Mouse (Mus musculus) layer of hippocampus, adult 18-20 months (tissue): ENCODE results near the gene Abhd17c. TPM values are rescaled to one million over a fixed set of nuclear protein-coding genes. Genes with fewer than 3 reads are reported as not detected.

ENCODE experiments used
- DNase-seq, 2 experiments: peaks; one replicate each; pipeline ENCODE4 v3.0.0; 2022; ENCODE audit warnings: low spot score in 2 of 2
- total RNA-seq, 2 experiments: library from RNA; stranded (reverse); gene quantifications; 2 replicates each; pipeline ENCODE4 v1.2.3; 2021

Abhd17c gene
- total RNA-seq, 2 experiments from 2014 or later = 56.1 to 56.3 TPM

DNA sequence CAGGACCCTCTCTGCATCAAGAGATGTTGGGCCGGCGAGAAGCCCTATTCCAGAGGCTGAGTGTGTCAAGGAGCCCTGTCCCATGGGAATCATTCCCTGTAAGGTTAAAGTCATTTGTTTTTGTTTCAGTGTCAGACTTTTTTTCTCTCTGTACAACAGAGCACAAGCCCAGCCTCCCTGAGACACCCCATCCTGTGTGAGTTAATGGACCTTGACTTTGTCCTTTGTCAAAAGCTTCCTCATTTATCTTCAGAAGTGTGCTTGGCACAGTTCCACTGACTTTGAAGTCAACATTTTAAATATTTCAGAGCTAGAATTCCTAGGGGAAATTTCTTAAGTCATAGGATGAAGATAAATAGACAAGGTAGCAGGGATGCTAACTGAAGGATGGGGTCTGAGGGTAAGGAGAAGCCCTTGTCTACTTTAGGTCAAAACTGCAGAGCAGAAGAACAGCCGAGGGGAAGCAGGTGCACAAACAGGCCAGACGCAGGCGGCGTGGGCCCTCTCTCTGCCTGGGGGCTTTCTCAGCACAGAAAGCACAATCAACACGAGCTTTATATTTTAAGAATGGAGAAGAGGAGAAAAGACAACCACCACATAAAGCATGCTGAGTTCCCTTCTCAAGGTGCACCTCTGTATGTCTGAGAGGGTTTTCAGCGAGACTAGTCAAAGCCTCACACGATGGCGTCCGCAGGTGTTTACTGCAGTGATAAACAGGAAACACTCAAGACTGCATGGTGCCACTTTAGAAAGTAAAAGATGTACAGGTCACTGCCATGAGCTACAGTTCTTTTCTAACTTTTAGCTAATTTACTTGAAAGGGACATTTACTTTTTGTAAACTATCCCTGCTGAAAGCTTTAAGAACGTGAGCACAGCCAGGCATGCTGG, 32.2 kb downstream of the Abhd17c start:
- no peak for DNase-seq

DNA sequence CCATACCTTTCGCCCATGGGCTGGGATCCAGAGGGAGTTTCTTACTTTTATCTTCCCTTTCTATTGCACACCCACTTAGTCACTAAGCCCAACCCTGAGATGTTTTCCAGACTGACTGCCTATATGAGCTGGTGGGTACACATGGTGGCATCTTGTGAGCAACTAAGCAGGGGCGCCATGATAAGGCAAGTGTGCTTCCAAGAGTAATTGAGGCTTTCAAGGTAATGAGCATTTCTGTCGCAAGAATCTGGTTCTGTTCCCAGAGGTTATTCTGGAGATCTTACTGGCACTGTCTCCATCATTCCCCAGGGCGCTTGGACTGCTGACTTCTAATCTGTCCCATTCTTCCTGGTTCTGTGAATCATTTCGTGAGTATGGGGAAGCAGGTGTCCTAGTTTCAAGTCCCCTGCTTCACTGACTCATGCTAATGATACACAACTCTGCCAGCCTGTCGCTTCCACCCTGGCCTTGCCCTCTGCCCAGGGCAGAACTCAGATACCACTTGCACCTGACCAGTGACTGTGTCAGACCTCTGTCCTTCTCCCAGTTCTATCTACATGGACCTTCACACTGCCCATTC, 34.1 kb downstream of the Abhd17c start:
- no peak for DNase-seq

DNA sequence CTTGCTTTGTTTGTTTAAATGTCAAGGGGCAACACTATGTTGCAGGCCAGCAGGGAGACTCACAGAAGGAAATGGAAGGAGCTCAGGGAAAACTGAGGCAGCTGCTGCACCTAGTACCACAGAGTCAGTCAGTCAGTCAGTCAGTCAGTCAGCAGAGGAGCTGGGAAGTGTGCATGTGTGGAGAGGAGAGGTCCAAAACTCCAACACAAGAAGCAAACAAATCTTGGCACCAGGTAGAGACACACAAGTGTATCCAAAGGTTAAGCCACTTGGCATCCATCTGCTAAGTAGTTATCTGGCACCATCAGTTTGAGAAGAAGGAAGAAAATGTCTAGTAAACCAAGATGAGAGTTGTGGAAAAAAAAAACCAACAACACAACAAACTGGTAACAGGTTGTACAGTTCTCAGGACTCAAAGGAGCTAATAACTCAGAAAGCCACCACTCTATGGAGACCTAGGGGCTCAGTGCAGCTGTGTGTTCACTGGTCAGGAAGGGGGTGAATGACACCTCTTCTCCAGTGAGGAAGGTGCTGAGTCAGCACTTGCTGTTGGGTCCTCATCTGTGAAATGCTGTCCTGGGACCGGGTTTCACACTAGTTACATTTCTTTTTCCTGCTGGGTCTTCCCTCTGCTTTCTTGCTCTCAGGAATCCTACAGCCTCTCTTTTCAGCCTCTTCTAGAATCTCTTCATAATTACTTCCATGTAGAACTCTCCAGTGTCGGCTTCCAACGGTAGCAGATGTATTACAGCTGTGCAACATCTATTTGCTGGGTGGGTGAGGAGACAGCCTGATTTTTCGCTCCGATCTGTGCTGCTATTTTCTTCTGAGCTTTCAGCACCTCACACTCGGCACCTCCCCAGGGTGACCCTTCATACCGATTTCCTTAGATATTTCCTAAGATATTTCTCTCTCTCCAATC, 34.8 kb downstream of the Abhd17c start:
- DNase-seq = no peak

DNA sequence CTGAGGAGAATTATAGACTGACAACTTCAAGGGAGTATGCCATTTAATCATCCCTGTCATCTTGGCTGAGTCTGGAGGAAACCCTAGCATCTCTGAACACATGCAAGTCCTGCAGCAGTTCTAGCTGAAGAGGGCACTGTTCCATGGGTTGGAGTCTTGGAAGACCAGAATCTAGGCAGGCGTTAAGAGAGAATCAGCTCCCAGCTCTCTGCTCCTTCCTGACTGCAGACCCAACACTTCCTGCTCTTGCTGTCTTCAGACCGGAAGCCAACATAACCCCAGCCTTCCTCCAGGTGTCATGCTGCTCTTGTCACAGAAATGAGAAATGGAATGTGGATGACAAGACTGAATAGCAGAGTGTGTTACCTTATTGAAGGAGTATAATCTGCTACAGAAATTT, 36.3 kb downstream of the Abhd17c start:
- no peak for DNase-seq

DNA sequence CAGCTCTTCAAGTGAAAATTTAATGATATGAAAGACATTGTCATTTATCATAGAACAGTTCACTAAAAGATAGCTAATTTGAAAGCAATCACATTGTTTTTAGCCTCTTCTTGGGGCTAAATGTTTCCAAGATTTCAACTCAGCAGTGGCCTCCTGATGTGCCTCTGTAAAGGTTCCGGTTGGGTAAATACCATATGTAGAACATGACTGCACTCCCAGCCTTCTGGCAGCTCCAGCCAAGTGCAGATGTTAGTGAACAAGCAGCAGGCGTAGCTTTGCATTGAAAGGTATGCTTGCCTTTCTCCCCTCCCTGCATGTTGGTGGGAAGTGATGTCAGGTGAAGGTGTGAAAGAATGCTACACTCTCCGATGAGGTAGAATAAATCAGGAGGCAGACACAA, 36.9 kb downstream of the Abhd17c start:
- DNase-seq = no peak

DNA sequence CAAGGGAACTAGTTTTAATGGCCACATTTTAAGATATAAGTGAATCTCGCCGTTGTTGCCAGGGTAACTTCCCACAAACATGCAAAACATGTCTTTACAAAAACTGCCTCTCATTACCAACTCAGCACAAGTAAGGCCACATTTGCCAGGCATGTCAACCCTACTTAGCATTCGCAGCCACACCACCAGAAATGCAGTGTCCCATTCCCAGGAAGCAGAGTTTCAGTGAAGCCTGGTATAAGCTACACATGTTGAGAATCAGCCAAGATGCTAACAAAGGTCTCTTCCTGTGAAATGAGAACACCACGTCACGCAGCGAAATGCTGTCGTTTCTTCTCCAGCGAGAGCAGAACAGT, 38.7 kb downstream of the Abhd17c start:
- DNase-seq = no peak

DNA sequence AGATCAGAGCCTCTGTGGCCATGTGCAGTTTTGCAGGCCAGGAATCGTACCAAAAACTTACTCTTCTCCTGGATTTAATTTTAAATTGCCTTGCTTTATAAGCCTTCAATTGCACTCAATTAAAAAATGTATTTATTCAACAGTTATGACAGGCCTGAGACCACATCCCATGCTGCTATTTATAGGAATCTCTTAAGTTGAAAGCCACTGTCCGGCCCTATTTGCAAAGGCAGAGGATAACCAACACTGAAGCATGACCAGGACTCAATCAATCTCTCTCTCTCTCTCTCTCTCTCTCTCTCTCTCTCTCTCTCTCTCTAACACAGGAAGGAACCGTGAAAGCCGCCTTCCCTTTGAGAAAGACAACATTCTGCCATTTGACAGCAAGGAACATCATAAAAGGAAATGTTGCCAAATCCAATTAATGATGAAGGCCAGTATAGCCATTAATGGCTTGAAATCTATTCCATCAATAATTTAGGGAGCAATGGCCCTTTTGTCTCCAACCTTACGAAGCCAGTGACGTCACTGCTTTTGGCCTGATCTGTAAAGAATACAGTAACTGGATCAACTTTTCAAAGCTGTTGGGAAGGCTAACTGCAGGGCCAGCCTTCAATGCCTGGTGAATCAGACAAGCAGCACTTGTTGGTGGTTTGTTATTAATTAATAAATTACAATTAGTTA, 39.2 kb downstream of the Abhd17c start:
- no peak for DNase-seq

DNA sequence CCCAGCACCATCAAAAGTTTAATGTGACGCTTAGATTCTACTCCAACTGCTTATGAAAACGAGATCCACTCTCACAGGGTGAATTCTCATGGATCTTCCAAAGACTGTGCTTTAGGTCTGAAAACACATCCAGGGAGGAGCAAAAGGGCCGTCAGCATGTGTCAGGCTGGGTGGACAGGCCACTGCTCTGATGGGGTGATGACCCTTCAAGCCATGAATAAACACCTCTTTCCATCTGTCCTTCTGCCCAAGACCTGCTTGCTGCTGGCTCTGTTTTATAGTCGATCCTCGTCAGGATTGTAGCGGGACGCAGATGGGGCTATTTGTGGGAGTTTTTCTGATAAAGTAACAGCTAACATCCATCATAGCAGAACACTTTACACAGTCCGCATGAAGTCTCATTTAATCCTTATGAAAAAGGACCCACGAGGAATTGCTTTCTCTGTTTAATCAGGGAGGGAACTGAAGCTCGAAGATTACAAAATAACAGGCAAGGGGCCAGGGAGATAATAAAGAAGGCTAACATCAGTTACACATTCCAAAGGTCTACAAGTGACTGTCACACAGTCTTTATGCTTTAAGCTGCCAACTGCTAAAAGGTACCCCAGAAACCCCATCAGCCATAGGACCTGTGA, 39.9 kb downstream of the Abhd17c start:
- DNase-seq = no peak

DNA sequence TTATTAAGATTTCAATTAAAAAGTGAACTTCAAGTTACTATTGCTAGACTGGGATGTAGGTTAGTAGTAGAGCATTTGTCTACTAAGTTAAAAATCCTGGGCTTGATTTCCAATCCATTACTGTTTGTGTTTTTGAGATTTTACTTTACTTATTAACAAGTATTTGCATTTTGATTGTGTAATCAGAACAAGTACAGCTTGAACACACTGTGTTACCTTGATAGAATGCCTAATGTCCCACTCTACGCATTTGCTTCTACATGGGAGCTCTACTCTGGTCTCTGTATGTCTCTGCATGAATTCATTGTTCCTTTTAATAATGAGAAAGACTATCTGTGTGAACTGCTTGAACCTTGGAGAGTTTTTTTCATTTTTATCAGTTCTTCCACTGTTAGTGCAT, 44.8 kb downstream of the Abhd17c start:
- DNase-seq = no peak

DNA sequence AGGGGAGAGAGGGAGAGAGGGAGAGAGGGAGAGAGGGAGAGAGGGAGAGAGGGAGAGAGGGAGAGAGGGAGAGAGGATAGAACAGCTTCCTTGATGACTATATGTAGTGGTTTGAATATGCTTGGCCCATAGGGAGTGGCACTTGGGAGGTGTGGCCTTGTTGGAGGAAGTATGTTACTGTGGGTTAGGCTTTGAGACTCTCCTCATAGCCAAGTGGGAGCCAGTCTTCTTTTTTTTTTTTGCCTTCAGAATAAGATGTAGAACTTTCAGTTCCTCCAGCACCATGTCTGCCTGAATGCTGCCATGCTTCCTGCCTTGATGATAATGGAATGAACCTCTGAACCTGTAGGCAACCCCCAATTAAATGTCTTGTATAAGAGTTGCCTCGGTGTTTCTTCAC, 49.1 kb downstream of the Abhd17c start:
- no peak for DNase-seq

DNA sequence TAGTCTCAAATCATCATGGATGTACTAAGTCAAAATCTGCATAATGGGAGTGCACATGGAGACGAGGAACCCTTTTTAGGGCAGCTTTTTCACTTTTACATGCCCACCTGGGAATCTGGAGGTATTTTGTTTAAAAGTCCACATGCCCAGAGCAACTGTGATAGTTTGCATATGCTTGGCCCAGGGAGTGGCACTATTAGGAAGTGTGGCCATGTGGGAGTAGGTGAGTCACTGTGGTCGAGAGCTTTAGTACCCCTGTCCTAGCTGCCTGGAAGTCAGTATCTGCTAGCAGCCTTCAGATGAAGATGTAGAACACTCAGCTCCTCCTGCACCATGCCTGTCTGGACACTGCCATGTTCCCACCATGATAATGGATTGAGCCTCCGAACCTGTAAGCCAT, 51.0 kb downstream of the Abhd17c start:
- DNase-seq = no peak

DNA sequence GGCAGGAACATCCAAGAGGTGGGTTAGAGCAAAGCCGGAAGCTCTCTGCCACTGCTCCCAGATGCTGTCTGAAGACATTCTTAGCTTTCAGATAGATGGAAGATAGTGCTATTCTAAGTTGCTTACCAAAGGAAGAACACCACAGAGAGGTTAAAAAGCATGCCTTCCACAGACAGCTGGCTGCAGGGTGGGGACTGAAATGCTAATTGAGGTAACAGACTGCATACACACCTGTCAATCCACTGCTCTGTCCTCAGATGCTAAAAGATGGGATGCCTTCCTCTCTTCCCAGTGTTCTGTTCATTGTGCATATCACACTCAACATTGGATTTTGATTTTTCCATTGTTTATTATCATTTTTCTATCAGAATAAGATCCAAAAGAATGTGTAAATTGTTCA, 53.6 kb downstream of the Abhd17c start:
- no peak for DNase-seq

DNA sequence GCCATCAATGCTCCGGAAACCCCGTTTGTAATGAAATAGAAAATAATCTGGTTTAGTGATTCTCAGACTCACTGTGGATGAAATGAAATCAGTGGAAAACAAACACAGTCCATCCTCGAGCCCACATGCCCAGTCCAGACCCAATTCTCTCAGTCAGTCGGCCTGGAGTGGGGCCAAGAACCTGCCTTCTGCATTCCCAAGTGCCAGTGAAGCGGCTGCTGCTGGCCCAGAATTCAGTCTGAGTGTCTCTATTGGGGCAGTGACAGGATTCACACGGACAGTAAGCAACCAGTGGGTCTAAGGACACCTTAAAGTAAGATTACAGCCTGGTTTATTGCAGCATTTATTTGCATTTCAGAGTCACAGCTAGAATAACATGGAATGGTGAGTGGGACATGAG, 55.2 kb downstream of the Abhd17c start:
- no peak for DNase-seq

DNA sequence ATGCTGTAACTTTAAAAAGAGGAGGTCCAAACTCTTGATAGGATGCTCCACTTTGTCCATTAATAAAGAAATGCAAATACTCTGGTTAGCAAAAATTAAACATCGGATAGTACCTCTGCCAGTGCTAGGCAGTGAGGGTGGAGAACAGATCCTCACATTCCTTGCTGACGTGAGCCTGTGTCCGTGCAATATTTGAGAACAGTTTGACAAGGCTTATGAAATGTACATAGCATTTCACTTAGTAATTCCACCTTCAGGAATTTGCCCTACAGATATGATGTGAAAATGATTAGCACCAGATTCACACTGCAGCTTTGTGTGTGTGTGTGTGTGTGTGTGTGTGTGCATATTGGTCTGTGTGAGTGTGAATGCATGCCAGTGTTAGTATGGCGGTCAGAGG, 60.9 kb downstream of the Abhd17c start:
- DNase-seq = no peak

DNA sequence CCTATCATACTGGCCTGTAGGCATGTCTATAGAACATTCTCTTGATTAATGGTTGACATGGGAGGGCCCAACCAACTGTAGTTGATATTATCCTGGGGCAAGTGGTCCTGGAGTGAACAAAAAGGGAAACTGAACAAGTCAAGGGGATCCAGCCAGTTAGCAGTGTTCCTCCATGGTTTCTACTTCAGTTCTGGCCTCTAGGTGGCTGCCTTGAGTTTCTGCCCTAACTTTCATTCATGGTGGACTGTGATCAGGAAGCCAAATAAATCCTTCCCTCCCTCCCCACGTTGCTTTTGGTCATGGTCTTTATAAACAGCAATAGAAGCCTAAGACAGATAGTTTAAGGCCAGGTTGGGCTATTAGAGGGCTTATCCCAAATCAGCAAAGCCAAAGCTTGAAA, 61.9 kb downstream of the Abhd17c start:
- DNase-seq = no peak

DNA sequence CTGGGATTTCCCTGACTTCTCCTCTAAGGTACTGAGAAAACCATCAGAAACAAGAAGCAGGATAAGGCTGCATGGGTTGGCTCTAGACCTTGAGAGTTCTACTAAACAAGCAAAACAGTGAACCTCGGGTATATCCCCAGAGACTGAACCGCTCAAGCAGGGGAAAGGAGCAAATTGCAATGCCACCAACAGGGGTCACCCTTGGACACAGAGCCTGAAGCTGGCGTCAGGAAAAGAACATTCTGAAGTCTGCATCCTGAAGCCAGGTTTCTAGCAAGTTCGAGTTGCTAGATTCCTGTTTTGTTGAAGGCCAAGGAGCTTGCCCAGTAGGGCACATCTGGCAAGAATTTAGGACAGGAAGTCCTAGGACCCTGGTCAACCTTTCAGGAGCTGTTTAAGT, 62.7 kb downstream of the Abhd17c start:
- DNase-seq = peak; percentile 50 to 83

DNA sequence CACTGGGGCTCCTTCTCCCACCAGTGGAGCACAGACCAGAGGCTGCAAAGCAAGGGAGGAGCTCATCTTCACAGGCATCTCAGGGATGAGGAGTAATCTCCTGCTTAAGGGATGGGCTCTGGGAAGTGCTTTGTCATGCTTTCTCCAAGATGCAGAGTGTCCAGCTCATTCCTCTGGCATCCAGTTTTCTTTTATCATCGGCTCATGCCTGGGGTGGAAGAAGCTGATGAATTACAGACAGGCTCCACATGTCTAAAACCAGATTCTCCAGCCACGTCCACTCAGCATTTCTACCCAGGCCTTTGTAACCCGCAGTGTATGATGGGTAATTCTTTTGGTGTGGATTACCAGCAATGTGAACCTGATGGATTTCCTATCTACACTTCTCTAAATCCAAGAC, 63.5 kb downstream of the Abhd17c start:
- no peak for DNase-seq

DNA sequence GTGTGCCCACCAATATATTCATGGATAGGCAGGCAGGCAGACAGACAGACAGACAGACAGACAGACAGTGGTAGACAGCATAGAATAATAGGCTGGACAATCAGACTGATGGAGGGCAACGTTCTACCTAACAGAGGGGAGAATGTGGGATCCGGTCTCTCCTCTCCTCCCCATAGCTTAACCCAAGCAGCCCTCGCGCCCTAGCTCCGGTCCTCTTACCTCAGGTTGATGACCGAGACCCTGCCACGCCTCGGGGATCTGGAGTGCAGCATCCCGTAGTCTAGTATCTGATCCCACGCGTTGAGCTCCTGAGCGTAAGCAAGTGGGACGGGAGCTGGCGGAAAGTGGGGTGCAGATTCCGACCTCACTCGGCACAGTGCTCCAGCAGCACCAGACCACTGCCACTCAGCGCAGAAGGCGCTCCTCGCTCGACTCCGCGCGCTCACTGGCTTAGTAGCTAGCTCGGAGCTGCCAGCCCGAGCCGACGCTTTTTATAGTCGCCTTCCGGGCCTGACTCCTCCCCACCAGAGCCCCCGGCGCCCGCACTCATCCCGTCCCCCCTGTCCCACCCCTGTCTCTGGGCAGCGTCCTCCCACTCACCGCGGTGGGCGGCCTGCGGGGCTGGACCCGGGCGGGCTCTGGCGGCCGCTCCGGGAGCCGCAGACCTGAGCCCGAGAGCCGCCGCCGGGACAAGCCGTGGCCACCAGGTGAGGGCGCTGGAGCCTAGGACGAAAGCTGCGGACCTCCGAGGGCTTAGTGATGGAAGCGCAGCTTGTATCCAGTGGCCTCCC, 65.5 kb downstream of the Abhd17c start, which contains the start of gene Cemip:
TSS of gene Cemip (minus strand) at position 464 of the 791 bp plus-strand sequence.
- DNase-seq = peak; percentile 80 to 91

DNA sequence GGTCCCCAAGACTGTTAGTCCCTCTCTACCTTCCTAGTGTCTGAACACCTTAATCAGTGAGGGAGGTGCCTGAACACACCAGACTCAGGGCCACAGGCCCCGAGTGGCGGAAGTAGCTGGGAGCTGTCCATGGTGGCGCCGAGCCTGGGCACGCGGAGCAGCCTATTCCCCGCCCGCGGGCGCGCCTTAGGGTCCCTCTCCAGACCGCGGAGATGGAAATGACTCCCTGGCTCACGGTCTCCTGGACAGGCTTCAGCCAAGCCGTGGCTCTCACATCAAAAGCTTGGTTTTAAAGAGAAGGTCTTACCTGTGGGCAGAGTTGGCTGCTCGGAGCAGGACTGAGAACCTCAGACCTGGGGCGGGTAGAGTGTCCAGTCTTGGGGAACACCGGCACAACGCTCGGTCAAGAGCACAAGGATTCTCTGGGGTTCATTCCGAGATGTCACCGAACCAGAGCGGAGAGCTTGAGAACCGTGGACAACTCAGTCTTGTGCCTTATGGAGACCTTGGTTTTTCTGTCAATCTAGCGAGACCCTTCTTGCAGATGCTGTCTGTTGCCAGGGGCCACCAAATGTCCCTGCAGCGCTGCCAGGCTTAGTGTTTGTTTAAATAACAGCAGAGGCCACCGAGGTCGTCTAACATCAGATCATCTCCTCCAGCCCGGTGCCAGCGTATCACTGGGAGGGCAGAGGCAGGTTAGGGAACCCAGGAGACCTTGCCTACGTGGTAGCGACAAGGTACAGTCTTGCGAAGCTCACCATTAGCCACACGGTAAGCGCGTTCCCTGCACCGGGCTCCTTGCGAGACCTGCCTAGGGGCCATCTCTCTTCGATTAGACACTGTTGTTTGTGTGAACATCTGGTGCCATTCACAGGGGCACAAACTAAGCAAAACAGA, 66.4 kb downstream of the Abhd17c start:
- peak in 1 of 2 experiments; percentile 32 for DNase-seq
